Mouse (Mus musculus): ENCODE measurements around the gene Tyro3. TPM values are rescaled to one million over a fixed set of nuclear protein-coding genes. Genes with fewer than 3 reads are reported as not detected.

Gene Tyro3
- polyA plus RNA-seq (2016; fragmentation: Nextera tagmentation; extraction: Ambion mirVana): 2.5 and 3.1 TPM in 2 replicates

DNA sequence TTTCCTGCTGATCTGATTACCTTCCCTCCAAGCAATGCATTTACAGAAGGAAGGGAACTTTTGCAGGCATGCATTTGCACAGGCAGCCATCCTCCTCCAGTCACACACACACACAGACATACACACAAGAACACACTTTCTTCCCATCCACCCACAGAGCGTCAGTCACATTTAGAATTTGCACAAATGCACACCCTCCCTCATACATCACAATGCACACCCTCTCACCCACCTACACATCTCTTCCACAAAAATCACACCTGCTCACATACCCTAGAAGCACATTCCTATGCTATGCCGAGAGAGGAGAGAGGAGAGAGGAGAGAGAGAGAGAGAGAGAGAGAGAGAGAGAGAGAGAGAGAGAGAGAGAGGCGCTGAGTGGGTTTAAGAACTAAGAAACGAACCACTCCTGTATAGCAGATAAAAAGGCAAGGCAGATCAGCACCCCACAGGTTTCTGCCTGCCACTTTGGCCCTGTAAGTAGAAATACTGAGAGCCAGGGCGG is at the start of gene Tyro3:
Gene Tyro3, plus strand, starts transcription at position 455 of the 505 bp plus-strand sequence.
- Histone ChIP-seq H3K4me2 (peak within 1 kb of the TSS; percentile 96; the same call in 1 of the 2 replicates), H3K4me3 (no peak within 1 kb of the TSS), H3K9me3 (replicated peaks) (no peaks in the 10 kb centered on the region)

DNA sequence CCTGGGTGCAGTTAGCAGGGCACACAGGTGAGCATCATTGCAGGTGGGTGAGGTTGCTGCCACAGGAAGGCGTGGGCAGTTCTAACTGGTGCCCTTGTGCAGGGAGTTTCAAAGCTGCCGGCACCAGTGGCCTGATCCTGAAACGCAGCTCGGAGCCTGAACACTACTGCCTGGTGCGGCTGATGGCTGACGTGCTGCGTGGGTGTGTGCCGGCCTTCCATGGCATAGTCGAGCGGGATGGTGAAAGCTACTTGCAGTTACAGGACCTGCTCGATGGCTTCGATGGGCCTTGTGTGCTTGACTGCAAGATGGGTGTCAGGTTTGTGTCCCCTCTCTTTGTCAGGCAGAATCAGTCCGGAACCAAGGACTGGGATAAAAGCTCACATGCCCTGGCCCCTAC is 48.3 kb upstream of the Tyro3 start:
- H3K27me3 ChIP-seq (replicated peaks): peaks cover 97% of the 10 kb centered on the region
- no peak overlapping the region for H3K27ac ChIP-seq
- no peak for ATAC-seq
- H3K9ac ChIP-seq: no peak overlapping the region
- H3K36me3 ChIP-seq: no peaks in the 10 kb centered on the region
- no peak overlapping the region for H3K4me2 ChIP-seq
- no peak overlapping the region for H3K4me3 ChIP-seq
- no peaks in the 10 kb centered on the region for H3K9me3 ChIP-seq (replicated peaks)
- WGBS (ENCODE audit: insufficient replicate concordance): 63% methylated on average over 13 of the region's 13 CpGs
- peaks cover 17% of the 10 kb centered on the region for H3K4me1 ChIP-seq

More for the DNA sequence above, at the start of gene Tyro3:
- H3K27me3 ChIP-seq (replicated peaks): peaks cover 79% of the 10 kb centered on the region
- H3K36me3 ChIP-seq: no peaks in the 10 kb centered on the region
- H3K4me1 ChIP-seq: peaks cover 23% of the 10 kb centered on the region
- H3K27ac ChIP-seq: no peak within 1 kb of the TSS
- 52% methylated on average over 5 of the region's 5 CpGs for WGBS (ENCODE audit: insufficient replicate concordance)
- no peak within 1 kb of the TSS for H3K9ac ChIP-seq
- no peak for ATAC-seq

- H3K9me3 ChIP-seq (replicated peaks): no peaks in the 10 kb centered on the region
- H3K36me3 ChIP-seq: no peaks in the 10 kb centered on the region
- no peak overlapping the region for H3K27ac ChIP-seq
- H3K27me3 ChIP-seq (replicated peaks): peaks cover 98% of the 10 kb centered on the region
- H3K4me2 ChIP-seq: peak overlapping the region; percentile 87
- WGBS (ENCODE audit: insufficient replicate concordance): 7% methylated on average over 31 of the region's 31 CpGs
- H3K4me1 ChIP-seq: peaks cover 18% of the 10 kb centered on the region
- peak overlapping the region; percentile 62 for H3K4me3 ChIP-seq
- peak overlapping the region; percentile 41; the same call in 1 of the 2 replicates for H3K9ac ChIP-seq
- no peak for ATAC-seq
Observed at GRCm38 (mm10) chr2:119757601-119758100, 39.9 kb upstream of the Tyro3 start.

DNA sequence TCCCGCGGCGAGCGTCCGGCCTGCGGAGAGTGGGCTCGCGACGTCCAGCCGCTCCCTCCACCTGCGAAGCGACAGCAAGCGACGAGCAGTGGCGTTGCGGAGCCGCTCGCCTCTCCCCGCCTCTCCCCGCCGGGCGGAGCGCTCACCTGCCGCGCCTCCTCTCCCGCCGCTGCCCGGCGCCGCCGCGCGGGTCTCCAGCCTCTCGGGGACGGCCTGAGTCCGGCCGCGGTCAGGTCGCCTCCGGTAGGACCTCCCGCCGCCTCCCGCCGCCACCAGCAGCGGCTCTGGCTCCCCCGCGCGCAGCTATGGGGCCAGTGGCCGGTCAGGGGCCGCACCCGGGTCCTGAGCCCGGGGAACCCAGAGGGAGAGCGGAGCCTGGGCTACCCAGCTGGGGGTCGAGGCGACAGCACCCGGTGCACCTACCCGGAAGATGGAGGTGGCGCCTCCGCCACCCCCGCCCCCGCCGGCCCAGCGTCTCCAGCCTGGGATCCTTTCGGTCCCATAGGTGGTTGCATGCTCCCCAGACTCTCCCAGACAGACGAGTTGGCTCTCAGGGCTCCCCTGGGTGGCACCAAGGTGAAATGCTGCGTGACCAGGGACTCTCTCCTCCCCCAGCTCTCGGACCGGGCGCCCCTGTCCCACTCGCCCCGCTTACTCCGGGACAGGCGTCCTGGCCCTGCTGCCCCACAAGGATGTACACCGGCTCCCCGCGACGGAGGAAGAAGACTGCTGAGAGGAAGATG is 39.3 kb upstream of the Tyro3 start:
- no peaks in the 10 kb centered on the region for H3K9me3 ChIP-seq (replicated peaks)
- peak overlapping the region; percentile 62 for H3K4me3 ChIP-seq
- H3K4me2 ChIP-seq: peak overlapping the region; percentile 87
- ATAC-seq: peak; percentile 46
- H3K36me3 ChIP-seq: no peaks in the 10 kb centered on the region
- 1% methylated on average over 75 of the region's 77 CpGs for WGBS (ENCODE audit: insufficient replicate concordance)
- H3K27ac ChIP-seq: no peak overlapping the region
- peak overlapping the region; percentile 41; the same call in 1 of the 2 replicates for H3K9ac ChIP-seq
- H3K27me3 ChIP-seq (replicated peaks): peaks cover 92% of the 10 kb centered on the region
- peaks cover 18% of the 10 kb centered on the region for H3K4me1 ChIP-seq

- Histone ChIP-seq H3K27me3 (replicated peaks) (peaks cover 83% of the 10 kb centered on the region), H3K9ac (no peak overlapping the region)
Observed at GRCm38 (mm10) chr2:119758844-119759835, 38.4 kb upstream of the Tyro3 start.

GRCm38 (mm10) chr2:119760251-119760650 is 37.3 kb upstream of the Tyro3 start, which contains the start of gene Ltk:
Gene Ltk (minus strand): TSS chr2:119760431.
- Histone ChIP-seq H3K4me3 (0 out of 2 replicates have a peak within 1 kb of the TSS, but pooled peaks have one; percentile 62), H3K27ac (no peak within 1 kb of the TSS), H3K4me1 (peaks cover 18% of the 10 kb centered on the region), H3K4me2 (no peak within 1 kb of the TSS; the same call in 1 of the 2 replicates), H3K36me3 (peaks cover 20% of the 10 kb centered on the region), H3K9ac (no peak within 1 kb of the TSS), H3K9me3 (replicated peaks) (no peaks in the 10 kb centered on the region), H3K27me3 (replicated peaks) (peaks cover 72% of the 10 kb centered on the region)
- 10% methylated on average over 9 of the region's 9 CpGs for WGBS (ENCODE audit: insufficient replicate concordance)
- ATAC-seq: no peak

More at GRCm38 (mm10) chr2:119758844-119759835, 38.4 kb upstream of the Tyro3 start:
- no peak overlapping the region for H3K27ac ChIP-seq
- no peak for ATAC-seq
- no peaks in the 10 kb centered on the region for H3K9me3 ChIP-seq (replicated peaks)
- H3K4me3 ChIP-seq: peak overlapping the region; percentile 62
- peak overlapping the region; percentile 87 for H3K4me2 ChIP-seq
- peaks cover 18% of the 10 kb centered on the region for H3K4me1 ChIP-seq
- WGBS (ENCODE audit: insufficient replicate concordance): 5% methylated on average over 44 of the region's 44 CpGs
- H3K36me3 ChIP-seq: peaks cover 9% of the 10 kb centered on the region

DNA sequence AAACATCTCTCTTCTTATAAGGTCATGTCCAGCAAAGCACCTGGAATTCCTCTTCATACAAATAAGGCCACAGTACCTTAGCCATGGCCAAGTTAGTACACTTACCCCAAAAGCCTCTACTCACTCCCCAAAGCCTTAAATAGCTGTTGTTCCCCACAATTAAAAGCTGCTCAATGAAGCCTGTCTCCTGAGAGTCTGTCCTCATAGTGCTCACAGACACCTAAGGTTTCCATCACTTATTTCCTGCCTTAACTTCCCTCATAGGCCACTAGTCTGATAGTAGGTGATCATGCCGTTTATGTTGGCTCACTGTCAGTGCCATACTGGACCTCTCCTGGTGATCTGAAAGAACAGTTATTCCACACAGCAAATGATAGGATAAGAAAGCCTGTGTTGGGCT is 35.3 kb upstream of the Tyro3 start:
- Histone ChIP-seq H3K9ac (no peak overlapping the region), H3K4me3 (no peak overlapping the region), H3K27me3 (replicated peaks) (peaks cover 53% of the 10 kb centered on the region), H3K4me1 (peaks cover 18% of the 10 kb centered on the region), H3K36me3 (peaks cover 29% of the 10 kb centered on the region), H3K4me2 (no peak overlapping the region), H3K9me3 (replicated peaks) (no peaks in the 10 kb centered on the region), H3K27ac (no peak overlapping the region)
- no peak for ATAC-seq
- WGBS (ENCODE audit: insufficient replicate concordance): 51% methylated on average over 1 of the region's 1 CpGs

DNA sequence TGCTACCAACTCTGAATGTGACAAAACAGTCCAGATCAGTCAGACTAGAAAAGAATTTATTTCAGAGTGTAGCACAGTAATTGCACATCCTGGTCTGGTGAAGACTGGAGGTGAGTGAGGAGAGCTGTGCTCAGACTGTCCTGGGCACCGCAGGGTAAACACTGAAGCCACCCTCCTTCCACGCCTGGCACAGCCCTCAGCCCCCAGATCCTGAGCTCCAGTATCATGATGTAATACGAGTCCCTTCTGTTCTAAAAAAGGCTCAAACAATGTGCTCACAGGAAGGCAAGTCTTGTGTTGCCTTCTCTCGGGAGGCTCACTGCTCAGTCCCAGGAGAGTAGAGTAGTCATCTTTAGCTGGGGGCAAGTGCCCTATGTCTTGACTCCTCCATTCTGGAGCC is 33.6 kb upstream of the Tyro3 start:
- H3K4me3 ChIP-seq: no peak overlapping the region
- H3K4me2 ChIP-seq: no peak overlapping the region
- H3K9ac ChIP-seq: no peak overlapping the region
- peaks cover 40% of the 10 kb centered on the region for H3K36me3 ChIP-seq
- 0 out of 2 replicates have a peak, but pooled peaks cover 2% of the 10 kb centered on the region for H3K4me1 ChIP-seq
- H3K27ac ChIP-seq: no peak overlapping the region
- no peaks in the 10 kb centered on the region for H3K9me3 ChIP-seq (replicated peaks)
- peaks cover 36% of the 10 kb centered on the region for H3K27me3 ChIP-seq (replicated peaks)
- WGBS (ENCODE audit: insufficient replicate concordance): 71% methylated on average over 4 of the region's 4 CpGs
- no peak for ATAC-seq

GRCm38 (mm10) chr2:119767246-119767645 is 30.3 kb upstream of the Tyro3 start:
- Histone ChIP-seq H3K9ac (no peak overlapping the region), H3K9me3 (replicated peaks) (no peaks in the 10 kb centered on the region), H3K4me2 (no peak overlapping the region), H3K27ac (no peak overlapping the region), H3K36me3 (peaks cover 74% of the 10 kb centered on the region), H3K27me3 (replicated peaks) (peaks cover 4% of the 10 kb centered on the region), H3K4me3 (no peak overlapping the region), H3K4me1 (no peaks in the 10 kb centered on the region)
- ATAC-seq: no peak
- WGBS (ENCODE audit: insufficient replicate concordance): 83% methylated on average over 6 of the region's 6 CpGs

- Histone ChIP-seq H3K36me3 (peaks cover 19% of the 10 kb centered on the region), H3K27me3 (replicated peaks) (peaks cover 11% of the 10 kb centered on the region), H3K9me3 (replicated peaks) (no peaks in the 10 kb centered on the region), H3K4me3 (peak within 1 kb of the TSS; percentile 67), H3K4me1 (peaks cover 14% of the 10 kb centered on the region), H3K27ac (peak within 1 kb of the TSS; percentile 72), H3K9ac (peak within 1 kb of the TSS; percentile 69), H3K4me2 (peak within 1 kb of the TSS; percentile 81)
- ATAC-seq: peak; percentile 96
- WGBS (ENCODE audit: insufficient replicate concordance): under 1% methylated on average over 44 of the region's 44 CpGs
Observed at GRCm38 (mm10) chr2:119787206-119787883, 10.2 kb upstream of the Tyro3 start, which contains the start of gene Rpap1. Gene Rpap1 (minus strand): TSS chr2:119787537.

- H3K4me1 ChIP-seq: peaks cover 14% of the 10 kb centered on the region
- 64% methylated on average over 2 of the region's 2 CpGs for WGBS (ENCODE audit: insufficient replicate concordance)
- ATAC-seq: no peak
Observed at GRCm38 (mm10) chr2:119789996-119790395, 7.5 kb upstream of the Tyro3 start.

More at GRCm38 (mm10) chr2:119789996-119790395, 7.5 kb upstream of the Tyro3 start:
- no peaks in the 10 kb centered on the region for H3K9me3 ChIP-seq (replicated peaks)
- no peak overlapping the region for H3K27ac ChIP-seq
- H3K4me2 ChIP-seq: no peak overlapping the region
- H3K27me3 ChIP-seq (replicated peaks): peaks cover 21% of the 10 kb centered on the region
- no peak overlapping the region for H3K4me3 ChIP-seq
- no peak overlapping the region for H3K9ac ChIP-seq
- peaks cover 5% of the 10 kb centered on the region; the same call in 1 of the 2 replicates for H3K36me3 ChIP-seq
